Mouse (Mus musculus): Measurements from ENCODE around the gene Idh1.
A peak's percentile ranks its signal among the peaks of the same experiment; 100 is the strongest.
"Not testable (repeated sequence)": the region's sequence is repeated elsewhere in the genome, so short reads cannot be mapped to it uniquely, and the experiment has no call there.

Gene Idh1

GRCm38 (mm10) chr1:65186287-65187073 is at the start of gene Idh1, which contains the start of gene Pikfyve:
Gene Idh1, minus strand, starts transcription at chr1:65186500.
Gene Pikfyve, plus strand, starts transcription at chr1:65186683.
- DNase-seq (ENCODE audit: low spot score): peak; percentile 94

- DNase-seq (ENCODE audit: low spot score): no peak
These were observed 44.3 kb upstream of the Idh1 start for GRCm38 (mm10) chr1:65230566-65230965.

GRCm38 (mm10) chr1:65229768-65230167 is 43.5 kb upstream of the Idh1 start:
- DNase-seq (ENCODE audit: low spot score): not testable (repeated sequence)

GRCm38 (mm10) chr1:65227681-65228080 is 41.4 kb upstream of the Idh1 start:
- DNase-seq (ENCODE audit: low spot score): no peak

- no peak for DNase-seq (ENCODE audit: low spot score)
These were observed 37.4 kb upstream of the Idh1 start for GRCm38 (mm10) chr1:65223654-65224053.

GRCm38 (mm10) chr1:65217972-65218371 is 31.7 kb upstream of the Idh1 start:
- no peak for DNase-seq (ENCODE audit: low spot score)

- no peak for DNase-seq (ENCODE audit: low spot score)
These were observed 31.3 kb upstream of the Idh1 start for GRCm38 (mm10) chr1:65217567-65217966.

- no peak for DNase-seq (ENCODE audit: low spot score)
These were observed 26.9 kb upstream of the Idh1 start for GRCm38 (mm10) chr1:65213214-65213613.

- DNase-seq (ENCODE audit: low spot score): no peak
These were observed 18.0 kb upstream of the Idh1 start for GRCm38 (mm10) chr1:65204299-65204698.

- DNase-seq (ENCODE audit: low spot score): no peak
These were observed 12.6 kb upstream of the Idh1 start for GRCm38 (mm10) chr1:65198861-65199260.

- DNase-seq (ENCODE audit: low spot score): no peak
These were observed 12.1 kb upstream of the Idh1 start for GRCm38 (mm10) chr1:65198425-65198824.

- no peak for DNase-seq (ENCODE audit: low spot score)
These were observed 6.9 kb upstream of the Idh1 start for GRCm38 (mm10) chr1:65193226-65193625.

GRCm38 (mm10) chr1:65190172-65190571 is 3.9 kb upstream of the Idh1 start:
- DNase-seq (ENCODE audit: low spot score): no peak

- DNase-seq (ENCODE audit: low spot score): peak; percentile 25
These were observed 752 bp upstream of the Idh1 start for GRCm38 (mm10) chr1:65187074-65187430.

- DNase-seq (ENCODE audit: low spot score): peak; percentile 22
These were observed 635 bp downstream of the Idh1 start for GRCm38 (mm10) chr1:65185524-65186205.

- DNase-seq (ENCODE audit: low spot score): no peak
These were observed 1.3 kb downstream of the Idh1 start for GRCm38 (mm10) chr1:65185011-65185410.

- no peak for DNase-seq (ENCODE audit: low spot score)
These were observed 2.3 kb downstream of the Idh1 start for GRCm38 (mm10) chr1:65183994-65184393.

- no peak for DNase-seq (ENCODE audit: low spot score)
These were observed 4.8 kb downstream of the Idh1 start for GRCm38 (mm10) chr1:65181459-65181858.

GRCm38 (mm10) chr1:65179634-65180249 is 6.6 kb downstream of the Idh1 start:
- DNase-seq (ENCODE audit: low spot score): peak; percentile 91

GRCm38 (mm10) chr1:65178902-65179432 is 7.3 kb downstream of the Idh1 start:
- DNase-seq (ENCODE audit: low spot score): peak; percentile 98

- peak; percentile 94 for DNase-seq (ENCODE audit: low spot score)
These were observed 8.0 kb downstream of the Idh1 start for GRCm38 (mm10) chr1:65178126-65178901.

- no peak for DNase-seq (ENCODE audit: low spot score)
These were observed 8.8 kb downstream of the Idh1 start for GRCm38 (mm10) chr1:65177452-65177851.
